Mouse (Mus musculus) MEL (cell line): ENCODE data around the gene Pfkfb3. TPM values are rescaled to one million over a fixed set of nuclear protein-coding genes. Genes with fewer than 3 reads are reported as not detected.

Experiments used
- DNase-seq: peaks from one replicate; pipeline ENCODE4 v3.0.0; 2011; ENCODE audit warnings: low read depth, low spot score
- H3K27ac ChIP-seq: 2 replicates; pipeline ENCODE4 v1.5.1; 2012; ENCODE audit warnings: low read depth, mild to moderate bottlenecking, control low read depth, low read length, moderate library complexity; ENCODE audit not compliant: control insufficient read depth
- H3K27me3 ChIP-seq, 2 experiments: fragments of 150-350 bp in 1 of 2; sonication (generic) in 1 of 2; 2 replicates each; pipeline ENCODE4 v1.6.1; 2012; ENCODE audit warnings: low read length in 2 of 2, mild to moderate bottlenecking in 2 of 2, improper control_type of control experiment in 1 of 2, moderate library complexity in 1 of 2; ENCODE audit not compliant: insufficient read depth in 2 of 2, control insufficient read depth in 1 of 2
- H3K36me3 ChIP-seq, 2 experiments: 2 replicates each; pipeline ENCODE4 v1.6.1; 2012 to 2014; ENCODE audit warnings: low read length in 2 of 2, improper control_type of control experiment in 1 of 2, inconsistent platforms in 1 of 2, mild to moderate bottlenecking in 1 of 2; ENCODE audit not compliant: insufficient read depth in 2 of 2, control insufficient read depth in 1 of 2
- H3K4me1 ChIP-seq, 2 experiments: fragments of 150-350 bp in 1 of 2; sonication (generic) in 1 of 2; 2 replicates each; pipeline ENCODE4 v1.6.1; 2012; ENCODE audit warnings: low read length in 2 of 2, improper control_type of control experiment in 1 of 2, mild to moderate bottlenecking in 1 of 2; ENCODE audit not compliant: insufficient read depth in 2 of 2, control insufficient read depth in 1 of 2
- H3K4me3 ChIP-seq, 2 experiments: fragments of 150-350 bp in 1 of 2; sonication (generic) in 1 of 2; 2 replicates each; pipeline ENCODE4 v1.5.1; 2012; ENCODE audit warnings: low read depth in 2 of 2, low read length in 2 of 2, mild to moderate bottlenecking in 2 of 2, moderate library complexity in 2 of 2, control low read depth in 1 of 2, improper control_type of control experiment in 1 of 2; ENCODE audit not compliant: control insufficient read depth in 1 of 2, insufficient read depth in 1 of 2
- H3K79me2 ChIP-seq: 2 replicates; pipeline ENCODE4 v1.6.1; 2012; ENCODE audit warnings: mild to moderate bottlenecking, low read length, moderate library complexity; ENCODE audit not compliant: control insufficient read depth, poor library complexity, insufficient read depth
- H3K9ac ChIP-seq: 2 replicates; pipeline ENCODE4 v1.6.1; 2012; ENCODE audit warnings: low read depth, mild to moderate bottlenecking, control low read depth, low read length, moderate library complexity; ENCODE audit not compliant: control insufficient read depth, poor library complexity, severe bottlenecking
- H3K9me3 ChIP-seq: fragments of 150-350 bp; sonication (generic); replicated peaks from 2 replicates; pipeline ENCODE4 v1.6.1; 2012; ENCODE audit warnings: mild to moderate bottlenecking, low read length, improper control_type of control experiment, moderate library complexity; ENCODE audit not compliant: insufficient read depth
- CHD2 ChIP-seq: IDR thresholded peaks from 2 replicates; pipeline ENCODE4 v1.6.1; 2011; ENCODE audit warnings: low read length, improper control_type of control experiment
- E2F4 ChIP-seq: IDR thresholded peaks from 2 replicates; pipeline ENCODE4 v1.6.1; 2011; ENCODE audit warnings: low read depth, low read length, improper control_type of control experiment, borderline replicate concordance
- EP300 ChIP-seq, 2 experiments: IDR thresholded peaks; 2 replicates each; pipeline ENCODE4 v1.6.1; 2011; ENCODE audit warnings: improper control_type of control experiment in 2 of 2, low read length in 2 of 2, low read depth in 1 of 2, mild to moderate bottlenecking in 1 of 2
- HCFC1 ChIP-seq: IDR thresholded peaks from 2 replicates; pipeline ENCODE4 v1.6.1; 2012; ENCODE audit warnings: low read depth, mild to moderate bottlenecking, inconsistent platforms, low read length, improper control_type of control experiment, moderate library complexity
- JUND ChIP-seq: IDR thresholded peaks from 2 replicates; pipeline ENCODE4 v1.6.1; 2011; ENCODE audit warnings: low read depth, mild to moderate bottlenecking, improper control_type of control experiment, low read length
- MEF2A ChIP-seq: IDR thresholded peaks from 2 replicates; pipeline ENCODE4 v1.6.1; 2014; ENCODE audit warnings: low read depth, mild to moderate bottlenecking, inconsistent platforms, low read length, improper control_type of control experiment; ENCODE audit not compliant: poor library complexity, insufficient replicate concordance, severe bottlenecking; ENCODE audit errors: extremely low read depth
- MXI1 ChIP-seq: IDR thresholded peaks from 2 replicates; pipeline ENCODE4 v1.6.1; 2011; ENCODE audit warnings: mild to moderate bottlenecking, low read depth, low read length, improper control_type of control experiment
- MYB ChIP-seq: IDR thresholded peaks from 2 replicates; pipeline ENCODE4 v1.6.1; 2011; ENCODE audit warnings: mild to moderate bottlenecking, low read depth, low read length, improper control_type of control experiment
- NELFE ChIP-seq: IDR thresholded peaks from 2 replicates; pipeline ENCODE4 v1.6.1; 2011; ENCODE audit warnings: low read depth, low read length, improper control_type of control experiment
- POLR2AphosphoS2 ChIP-seq: IDR thresholded peaks from 2 replicates; pipeline ENCODE4 v1.6.1; 2011; ENCODE audit warnings: low read length, improper control_type of control experiment
- RAD21 ChIP-seq: IDR thresholded peaks from 2 replicates; pipeline ENCODE4 v1.6.1; 2011; ENCODE audit warnings: mild to moderate bottlenecking, low read depth, low read length, improper control_type of control experiment
- RCOR1 ChIP-seq: IDR thresholded peaks from 2 replicates; pipeline ENCODE4 v1.6.1; 2012; ENCODE audit warnings: low read depth, mild to moderate bottlenecking, inconsistent platforms, low read length, improper control_type of control experiment
- SIN3A ChIP-seq: IDR thresholded peaks from 2 replicates; pipeline ENCODE4 v1.6.1; 2012; ENCODE audit warnings: low read length, improper control_type of control experiment, inconsistent platforms
- SMC3 ChIP-seq: IDR thresholded peaks from 2 replicates; pipeline ENCODE4 v1.6.1; 2011; ENCODE audit warnings: low read depth, low read length, improper control_type of control experiment
- TBP ChIP-seq: IDR thresholded peaks from 2 replicates; pipeline ENCODE4 v1.8.0; 2011; ENCODE audit warnings: low read depth, low read length, improper control_type of control experiment
- TCF12 ChIP-seq: IDR thresholded peaks from 2 replicates; pipeline ENCODE4 v1.6.1; 2014; ENCODE audit warnings: low read depth, mild to moderate bottlenecking, inconsistent platforms, low read length, improper control_type of control experiment, moderate library complexity
- UBTF ChIP-seq: IDR thresholded peaks from 2 replicates; pipeline ENCODE4 v1.6.1; 2012; ENCODE audit warnings: low read depth, mild to moderate bottlenecking, inconsistent platforms, low read length, improper control_type of control experiment, moderate library complexity, borderline replicate concordance; ENCODE audit not compliant: insufficient read depth
- USF1 ChIP-seq: IDR thresholded peaks from 2 replicates; pipeline ENCODE4 v1.6.1; 2014; ENCODE audit warnings: low read depth, mild to moderate bottlenecking, inconsistent platforms, low read length, improper control_type of control experiment, moderate library complexity
- USF2 ChIP-seq, 2 experiments: IDR thresholded peaks; 2 replicates each; pipeline ENCODE4 v1.6.1; 2011 to 2012; ENCODE audit warnings: improper control_type of control experiment in 2 of 2, low read length in 2 of 2, borderline replicate concordance in 1 of 2, inconsistent platforms in 1 of 2, low read depth in 1 of 2, mild to moderate bottlenecking in 1 of 2; ENCODE audit not compliant: insufficient read depth in 1 of 2
- ZC3H11A ChIP-seq: IDR thresholded peaks from 2 replicates; pipeline ENCODE4 v1.6.1; 2012; ENCODE audit warnings: low read depth, mild to moderate bottlenecking, inconsistent platforms, low read length, improper control_type of control experiment
- ZMIZ1 ChIP-seq: IDR thresholded peaks from 2 replicates; pipeline ENCODE4 v1.6.1; 2012; ENCODE audit warnings: low read depth, mild to moderate bottlenecking, inconsistent platforms, low read length, improper control_type of control experiment, moderate library complexity
- polyA plus RNA-seq, 2 experiments: library from polyadenylated mRNA; stranded (reverse) in 1 of 2; unstranded in 1 of 2; fragments of >175 nt in 1 of 2; fragments of >200 nt in 1 of 2; gene quantifications; 2 replicates each; pipeline versions ENCODE4 v1.2.1 to v1.2.4; 2012; ENCODE audit warnings: low replicate concordance in 2 of 2, low read depth in 1 of 2; ENCODE audit not compliant: insufficient read length in 2 of 2, insufficient read depth in 1 of 2, missing spikeins in 1 of 2
- total RNA-seq: library from RNA; depleted of rRNA; stranded (reverse); fragments of 300-350 nt; gene quantifications from 2 replicates; pipeline ENCODE4 v1.2.3, GENCODE M21; 2012

The Pfkfb3 gene
- total and polyA plus RNA-seq, 3 experiments = 9.9 to 13.8 TPM; not detected in 1

- Histone ChIP-seq H3K27ac (no peak overlapping the region), H3K9me3 (no peaks in the 10 kb centered on the region), H3K4me3 (no peak overlapping the region), H3K36me3 (peaks cover 0 to 3% of the 10 kb centered on the region in 2 experiments; a peak in 1 of 4 replicates), H3K79me2 (no peaks in the 10 kb centered on the region), H3K9ac (no peak overlapping the region), H3K27me3 (no peaks in the 10 kb centered on the region), H3K4me1 (no peaks in the 10 kb centered on the region)
- DNase-seq = no peak
- TF ChIP-seq SIN3A (no peak), ZC3H11A (no peak)
These were observed 71.5 kb downstream of the Pfkfb3 start for GRCm38 (mm10) chr2:11482364-11482763.

GRCm38 (mm10) chr2:11478960-11479359, 74.9 kb downstream of the Pfkfb3 start:
- no peaks in the 10 kb centered on the region; a peak in 1 of 4 replicates for H3K36me3 ChIP-seq
- no peak overlapping the region for H3K4me3 ChIP-seq
- H3K27ac ChIP-seq = no peak overlapping the region
- H3K4me1 ChIP-seq = no peaks in the 10 kb centered on the region
- DNase-seq = no peak
- no peak for TF ChIP-seq POLR2AphosphoS2
- no peak for TF ChIP-seq SMC3
- TF ChIP-seq JUND = no peak
- no peak for TF ChIP-seq USF1
- no peak for TF ChIP-seq MXI1
- H3K27me3 ChIP-seq = no peaks in the 10 kb centered on the region
- H3K9ac ChIP-seq = no peak overlapping the region
- H3K79me2 ChIP-seq = no peaks in the 10 kb centered on the region
- H3K9me3 ChIP-seq = no peaks in the 10 kb centered on the region

- Histone ChIP-seq H3K27ac (no peak overlapping the region), H3K9ac (no peak overlapping the region), H3K79me2 (no peaks in the 10 kb centered on the region), H3K27me3 (no peaks in the 10 kb centered on the region), H3K4me3 (no peak overlapping the region), H3K9me3 (no peaks in the 10 kb centered on the region), H3K36me3 (no peaks in the 10 kb centered on the region; a peak in 2 of 4 replicates), H3K4me1 (no peaks in the 10 kb centered on the region)
- no peak for TF ChIP-seq HCFC1
- TF ChIP-seq RCOR1 = no peak
- no peak for TF ChIP-seq USF1
- TF ChIP-seq JUND = no peak
- TF ChIP-seq E2F4 = no peak
- DNase-seq = no peak
These were observed 78.6 kb downstream of the Pfkfb3 start for GRCm38 (mm10) chr2:11475316-11475715.

- no peaks in the 10 kb centered on the region for H3K79me2 ChIP-seq
- H3K4me3 ChIP-seq = no peak overlapping the region
- no peak for DNase-seq
- no peak overlapping the region for H3K9ac ChIP-seq
- H3K27me3 ChIP-seq = no peaks in the 10 kb centered on the region
- no peaks in the 10 kb centered on the region for H3K9me3 ChIP-seq
- H3K36me3 ChIP-seq = no peaks in the 10 kb centered on the region
- H3K4me1 ChIP-seq = no peaks in the 10 kb centered on the region
- H3K27ac ChIP-seq = no peak overlapping the region
- TF ChIP-seq POLR2AphosphoS2 = no peak
- TF ChIP-seq TBP = no peak
- TF ChIP-seq NELFE = no peak
- TF ChIP-seq SIN3A = no peak
- no peak for TF ChIP-seq SMC3
- TF ChIP-seq EP300 (IDR thresholded peaks at IDR 0.05; ENCODE audit: low read depth in 1 of 2, low read length in 2 of 2) = no peak
- TF ChIP-seq RAD21 = no peak
- no peak for TF ChIP-seq RCOR1
- TF ChIP-seq TCF12 = no peak
- TF ChIP-seq USF2 (IDR thresholded peaks at IDR 0.05; ENCODE audit: borderline replicate concordance in 1 of 2, insufficient read depth in 1 of 2, low read depth in 1 of 2, low read length in 2 of 2) = no peak
- TF ChIP-seq UBTF = no peak
- no peak for TF ChIP-seq MYB
- no peak for TF ChIP-seq MEF2A
- TF ChIP-seq ZMIZ1 = no peak
- no peak for TF ChIP-seq CHD2
These were observed 89.2 kb downstream of the Pfkfb3 start for GRCm38 (mm10) chr2:11464661-11465099.
